Mouse (Mus musculus) skeletal muscle tissue, postnatal 0 days (tissue): ENCODE results near the gene Cox16. TPM values are rescaled to one million over a fixed set of nuclear protein-coding genes. Genes with fewer than 3 reads are reported as not detected.

Experiments
- polyA plus RNA-seq: library from polyadenylated mRNA; unstranded; fragments of >200 nt; fragmentation: Nextera tagmentation; extraction: Ambion mirVana; gene quantifications from 2 replicates; pipeline ENCODE4 v1.2.1, GENCODE M21; 2015

Cox16 gene
- polyA plus RNA-seq = 186 and 192 TPM in 2 replicates

GRCm38 (mm10) chr12:81484727-81485191 lies at the start of gene Cox16:
TSS of gene Cox16 (minus strand) at chr12:81485127.

GRCm38 (mm10) chr12:81532316-81533028 lies 47.5 kb upstream of the Cox16 start, which contains the start of the genes Gm20498 and Synj2bp:
TSS of gene Gm20498 (minus strand) at chr12:81532905.
TSS of gene Synj2bp (minus strand) at chr12:81532911.

GRCm38 (mm10) chr12:81421846-81422245 lies 63.1 kb downstream of the Cox16 start, which contains the start of gene Adam4:
TSS of gene Adam4 (minus strand) at chr12:81421946.

GRCm38 (mm10) chr12:81379364-81379763 lies 105.6 kb downstream of the Cox16 start, which contains the start of gene Gm4787:
TSS of gene Gm4787 (minus strand) at chr12:81379464.

GRCm38 (mm10) chr12:81332875-81333421 lies 152.0 kb downstream of the Cox16 start, which contains the start of gene Slc8a3:
TSS of gene Slc8a3 (minus strand) at chr12:81333180.

Other genes starting within 250 kb of the Cox16 start
- gene Slc8a3, start 151.9 kb downstream of the Cox16 start, polyA plus RNA-seq = 8.2 and 9.0 TPM in 2 replicates
- gene Gm4787, start 105.7 kb downstream of the Cox16 start, polyA plus RNA-seq = 0.08 and 0.13 TPM in 2 replicates
- 0.14 and 0.26 TPM in 2 replicates for gene Adam4, start 63.2 kb downstream of the Cox16 start, polyA plus RNA-seq
- gene Gm20498, start 47.8 kb upstream of the Cox16 start, polyA plus RNA-seq = 21.6 TPM in 2 replicates
- gene Synj2bp, start 47.8 kb upstream of the Cox16 start, polyA plus RNA-seq = 18.8 and 21.1 TPM in 2 replicates
- gene Adam21, start 83.3 kb upstream of the Cox16 start, polyA plus RNA-seq = 0.06 TPM in 1 of 2 replicates, not detected in the other
- 33.4 and 33.6 TPM in 2 replicates for gene Med6, start 109.9 kb upstream of the Cox16 start, polyA plus RNA-seq
- 19.7 and 21.2 TPM in 2 replicates for gene Ttc9, start 146.1 kb upstream of the Cox16 start, polyA plus RNA-seq